Mouse (Mus musculus): Measurements from ENCODE around the gene Ccdc33. TPM values are rescaled to one million over a fixed set of nuclear protein-coding genes. Genes with fewer than 3 reads are reported as not detected.

Ccdc33 gene
- polyA plus RNA-seq (2015; fragmentation: Nextera tagmentation; extraction: Ambion mirVana), result 0.93 and 1.1 TPM in 2 replicates

DNA sequence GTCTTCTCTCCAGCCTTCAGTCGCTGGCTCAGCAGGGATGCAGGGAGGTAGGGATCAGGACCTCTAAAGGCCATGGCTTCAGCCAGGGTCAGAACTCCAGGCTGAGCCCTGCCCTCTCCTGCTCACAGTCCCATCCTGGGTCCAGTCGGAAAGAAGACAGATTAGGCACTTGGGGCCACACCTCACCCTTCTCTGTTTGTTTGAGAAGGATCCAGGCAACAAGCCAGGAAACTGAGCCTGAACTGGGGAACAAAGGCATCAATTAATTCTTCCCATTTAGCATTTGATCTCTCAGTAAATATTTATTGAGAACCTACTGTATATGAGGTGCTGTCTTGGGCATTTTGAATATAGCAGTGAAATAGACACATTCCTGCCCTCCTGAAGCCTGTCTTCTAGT, at the start of gene Ccdc33:
Gene Ccdc33, minus strand, starts transcription at position 153 of the 400 bp plus-strand sequence.
- Histone ChIP-seq H3K4me3 (no peak within 1 kb of the TSS), H3K9me3 (no peaks in the 10 kb centered on the region), H3K27ac (replicated peaks) (no peak within 1 kb of the TSS), H3K27me3 (no peaks in the 10 kb centered on the region), H3K4me2 (replicated peaks) (no peak within 1 kb of the TSS), H3K4me1 (peaks cover 43% of the 10 kb centered on the region), H3K36me3 (no peaks in the 10 kb centered on the region), H3K9ac (replicated peaks) (no peak within 1 kb of the TSS)
- no peak for ATAC-seq (replicated peaks)
- 18% methylated on average over 2 of the region's 2 CpGs for WGBS

DNA sequence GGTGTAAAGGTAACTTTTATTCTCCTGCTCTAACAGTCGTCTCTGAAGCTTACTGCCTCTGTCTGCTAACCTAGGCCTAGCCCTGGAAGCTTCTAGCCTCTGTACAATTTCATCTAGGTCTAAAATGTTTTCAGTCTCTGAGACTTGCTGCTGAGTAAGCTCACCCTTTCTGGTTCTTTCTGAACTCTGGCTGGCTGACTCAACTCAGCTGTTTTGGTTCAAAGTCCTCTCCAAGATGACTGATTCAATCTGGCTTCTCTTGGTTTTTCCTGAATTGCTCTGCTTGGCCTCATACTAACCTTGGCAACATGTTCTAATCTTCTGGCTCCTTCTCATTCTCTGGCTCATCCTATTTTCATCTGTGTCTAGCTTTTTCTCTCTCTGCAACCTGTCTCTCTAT, 47.2 kb upstream of the Ccdc33 start:
- WGBS, result 83% methylated on average over 1 of the region's 1 CpGs
- no peak overlapping the region for H3K9ac ChIP-seq (replicated peaks)
- H3K4me3 ChIP-seq, result no peak overlapping the region
- ATAC-seq (replicated peaks), result no peak
- peaks cover 4% of the 10 kb centered on the region; the same call in 1 of the 2 replicates for H3K9me3 ChIP-seq
- H3K36me3 ChIP-seq, result no peaks in the 10 kb centered on the region
- no peak overlapping the region for H3K4me2 ChIP-seq (replicated peaks)
- no peak overlapping the region for H3K27ac ChIP-seq (replicated peaks)
- peaks cover 10% of the 10 kb centered on the region for H3K4me1 ChIP-seq
- no peaks in the 10 kb centered on the region for H3K27me3 ChIP-seq

DNA sequence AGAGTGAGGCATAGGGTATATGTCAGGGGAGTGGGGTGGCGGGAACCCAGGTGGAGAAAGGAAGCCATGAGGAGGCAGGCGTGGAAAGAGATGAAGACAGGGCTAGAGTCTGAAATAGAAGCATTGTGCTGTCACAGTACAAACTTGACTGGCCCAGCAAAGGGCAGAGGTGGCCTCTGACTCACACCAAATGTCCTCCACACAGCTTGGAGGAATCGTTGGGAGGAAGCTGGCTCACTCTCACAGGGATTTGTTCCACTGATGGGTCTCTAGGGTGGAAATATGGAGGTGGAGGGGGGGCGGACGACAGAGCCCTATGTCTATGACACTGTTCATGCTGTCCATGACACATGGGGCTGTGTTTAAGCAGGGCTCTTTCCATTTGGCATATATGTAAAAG, 44.5 kb upstream of the Ccdc33 start:
- no peak for ATAC-seq (replicated peaks)
- no peaks in the 10 kb centered on the region for H3K27me3 ChIP-seq
- WGBS, result 84% methylated on average over 5 of the region's 5 CpGs
- H3K27ac ChIP-seq (replicated peaks), result no peak overlapping the region
- H3K9ac ChIP-seq (replicated peaks), result no peak overlapping the region
- peaks cover 12% of the 10 kb centered on the region; the same call in 1 of the 2 replicates for H3K4me1 ChIP-seq
- H3K9me3 ChIP-seq, result peaks cover 4% of the 10 kb centered on the region; the same call in 1 of the 2 replicates
- H3K4me2 ChIP-seq (replicated peaks), result no peak overlapping the region
- no peaks in the 10 kb centered on the region for H3K36me3 ChIP-seq
- H3K4me3 ChIP-seq, result no peak overlapping the region

DNA sequence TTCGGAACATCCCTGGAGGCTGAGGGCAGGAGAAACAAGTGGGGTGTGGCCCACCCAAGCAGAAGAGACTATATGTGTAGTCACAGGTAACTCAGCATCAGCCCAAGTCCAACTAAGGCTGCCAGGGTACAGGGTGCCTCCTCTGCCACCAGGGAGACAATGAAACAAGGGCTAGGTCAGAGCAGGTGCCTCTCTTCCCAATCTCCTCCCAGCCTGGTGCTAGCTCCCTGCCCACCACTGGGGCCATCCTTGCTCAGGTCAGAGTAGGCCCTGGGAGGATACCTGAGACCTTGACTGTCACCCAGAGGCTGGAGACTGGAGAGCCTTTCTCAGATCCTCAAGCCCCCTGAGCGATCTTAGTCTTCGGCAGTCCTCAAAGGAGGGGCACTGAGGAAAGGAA, 43.5 kb upstream of the Ccdc33 start:
- Histone ChIP-seq H3K4me1 (peaks cover 12% of the 10 kb centered on the region; the same call in 1 of the 2 replicates), H3K9me3 (peaks cover 4% of the 10 kb centered on the region; the same call in 1 of the 2 replicates), H3K4me3 (no peak overlapping the region), H3K4me2 (replicated peaks) (no peak overlapping the region), H3K9ac (replicated peaks) (no peak overlapping the region), H3K36me3 (no peaks in the 10 kb centered on the region), H3K27ac (replicated peaks) (no peak overlapping the region), H3K27me3 (no peaks in the 10 kb centered on the region)
- 82% methylated on average over 3 of the region's 3 CpGs for WGBS
- ATAC-seq (replicated peaks), result no peak

DNA sequence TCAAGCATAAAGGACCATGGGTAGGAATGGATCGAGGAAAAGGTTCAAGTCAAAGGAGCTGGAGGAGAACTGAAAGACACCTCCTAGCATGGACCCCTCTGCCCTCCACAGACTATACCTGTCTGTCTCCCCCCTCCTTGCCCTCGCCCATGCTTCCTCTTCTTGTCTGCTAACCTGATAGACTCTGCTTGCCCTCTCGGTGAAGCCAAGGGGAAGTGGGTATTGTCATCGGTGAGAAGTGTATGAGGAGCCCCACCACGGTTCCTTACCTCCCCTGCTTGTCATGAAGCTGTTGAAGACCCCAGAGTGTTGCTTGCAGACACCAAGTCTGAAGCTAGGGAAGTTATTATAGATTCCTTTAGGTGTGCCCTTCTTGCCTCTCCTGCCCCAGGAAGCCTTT, 41.7 kb upstream of the Ccdc33 start:
- no peak overlapping the region for H3K9ac ChIP-seq (replicated peaks)

DNA sequence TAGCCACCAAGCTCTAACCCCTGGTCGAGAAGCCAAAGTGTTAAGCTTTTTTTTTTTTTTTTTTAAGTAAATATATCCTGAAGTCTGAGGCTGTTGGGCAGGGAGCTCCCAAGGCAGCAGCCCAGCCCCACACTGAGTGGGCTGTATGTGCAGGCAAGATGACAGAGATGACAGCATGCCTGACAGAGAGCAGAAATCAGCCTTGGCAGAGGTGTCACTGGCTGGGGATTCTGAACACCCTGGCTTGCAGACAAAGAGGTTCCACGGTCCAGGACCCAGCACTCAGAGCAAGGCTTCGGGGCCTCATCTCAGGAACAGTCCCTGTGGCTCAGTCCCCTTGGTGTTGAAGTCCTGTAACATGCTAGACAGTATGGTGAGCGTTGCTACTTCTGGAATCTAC, 41.2 kb upstream of the Ccdc33 start:
- Histone ChIP-seq H3K4me3 (no peak overlapping the region), H3K27ac (replicated peaks) (no peak overlapping the region), H3K4me1 (peaks cover 23% of the 10 kb centered on the region), H3K4me2 (replicated peaks) (no peak overlapping the region), H3K27me3 (no peaks in the 10 kb centered on the region), H3K9ac (replicated peaks) (no peak overlapping the region), H3K36me3 (no peaks in the 10 kb centered on the region), H3K9me3 (no peaks in the 10 kb centered on the region)
- WGBS, result 66% methylated on average over 4 of the region's 4 CpGs
- ATAC-seq (replicated peaks), result no peak

More for the DNA sequence above, 41.7 kb upstream of the Ccdc33 start:
- H3K4me1 ChIP-seq, result peaks cover 19% of the 10 kb centered on the region
- no peaks in the 10 kb centered on the region for H3K9me3 ChIP-seq
- H3K36me3 ChIP-seq, result no peaks in the 10 kb centered on the region
- no peak for ATAC-seq (replicated peaks)
- no peak overlapping the region for H3K4me2 ChIP-seq (replicated peaks)
- no peaks in the 10 kb centered on the region for H3K27me3 ChIP-seq
- no peak overlapping the region for H3K4me3 ChIP-seq
- H3K27ac ChIP-seq (replicated peaks), result no peak overlapping the region
- WGBS, result 87% methylated on average over 5 of the region's 5 CpGs

DNA sequence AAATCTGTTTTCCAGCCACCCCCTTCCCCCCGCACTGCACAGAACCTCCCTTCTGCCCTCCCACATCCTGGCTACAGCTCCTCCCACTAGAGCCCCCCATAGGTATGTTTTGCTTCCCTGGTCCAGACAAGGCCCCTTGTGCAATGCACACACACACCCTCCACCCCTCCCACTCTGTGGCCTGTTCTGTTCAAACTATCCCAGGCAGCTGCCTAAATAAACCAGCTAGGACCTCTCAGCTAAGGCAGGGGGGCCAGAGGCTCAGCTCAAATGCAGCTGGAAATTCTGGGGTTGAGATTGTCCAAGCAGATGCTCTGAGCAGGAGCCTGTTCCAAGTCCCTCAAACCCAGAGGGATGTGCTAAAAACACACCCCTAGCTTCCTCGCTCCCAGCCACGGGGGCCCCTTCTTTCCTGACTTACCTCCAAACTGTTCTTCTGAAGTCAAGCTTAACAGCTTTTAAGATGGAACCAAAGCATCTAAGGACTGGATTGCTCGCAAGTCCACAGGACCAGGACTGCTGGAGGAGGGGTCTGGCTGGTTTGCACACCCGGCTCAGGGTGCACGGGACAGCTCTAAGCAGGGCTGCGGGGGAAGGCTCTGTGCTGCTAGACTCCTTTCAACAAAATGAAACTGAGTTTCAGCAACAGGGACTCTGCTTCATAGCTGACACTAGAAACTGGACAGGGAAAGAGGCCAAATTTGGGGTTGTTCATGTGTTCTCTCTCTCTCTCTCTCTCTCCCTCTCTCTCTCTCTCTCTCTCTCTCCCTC, 40.1 kb upstream of the Ccdc33 start:
- no peak overlapping the region for H3K4me2 ChIP-seq (replicated peaks)
- H3K9ac ChIP-seq (replicated peaks), result no peak overlapping the region
- no peak overlapping the region for H3K4me3 ChIP-seq
- ATAC-seq (replicated peaks), result no peak
- peak overlapping the region; percentile 35; the same call in 1 of the 2 replicates for H3K27ac ChIP-seq (replicated peaks)
- no peaks in the 10 kb centered on the region for H3K36me3 ChIP-seq
- WGBS, result 40% methylated on average over 7 of the region's 7 CpGs
- peaks cover 23% of the 10 kb centered on the region for H3K4me1 ChIP-seq
- no peaks in the 10 kb centered on the region for H3K9me3 ChIP-seq
- no peaks in the 10 kb centered on the region for H3K27me3 ChIP-seq

DNA sequence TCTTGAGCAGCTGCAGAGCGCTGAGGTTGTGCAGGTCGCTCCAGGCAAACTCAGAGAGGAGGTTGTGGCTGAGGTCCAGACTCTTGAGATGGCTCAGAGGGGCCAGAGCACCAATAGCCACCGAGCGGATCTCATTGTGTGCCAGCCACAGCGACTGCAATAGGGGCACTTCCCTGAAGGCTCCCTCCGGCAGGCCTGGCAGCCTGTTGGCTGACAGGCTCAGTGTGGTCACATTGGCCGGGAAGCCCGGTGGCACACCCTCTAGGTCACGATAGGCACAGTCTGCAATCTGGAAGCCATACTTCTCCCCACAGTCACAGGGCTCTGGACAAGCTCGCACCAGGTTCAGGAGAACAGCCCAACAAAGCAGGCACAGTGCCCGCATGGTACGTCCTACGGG, 39.2 kb upstream of the Ccdc33 start:
- no peak overlapping the region for H3K4me2 ChIP-seq (replicated peaks)
- no peak for ATAC-seq (replicated peaks)
- H3K4me1 ChIP-seq, result peaks cover 23% of the 10 kb centered on the region
- H3K27me3 ChIP-seq, result no peaks in the 10 kb centered on the region
- H3K9me3 ChIP-seq, result no peaks in the 10 kb centered on the region
- H3K4me3 ChIP-seq, result no peak overlapping the region
- no peak overlapping the region for H3K27ac ChIP-seq (replicated peaks)
- 77% methylated on average over 13 of the region's 13 CpGs for WGBS
- no peaks in the 10 kb centered on the region for H3K36me3 ChIP-seq
- H3K9ac ChIP-seq (replicated peaks), result no peak overlapping the region

DNA sequence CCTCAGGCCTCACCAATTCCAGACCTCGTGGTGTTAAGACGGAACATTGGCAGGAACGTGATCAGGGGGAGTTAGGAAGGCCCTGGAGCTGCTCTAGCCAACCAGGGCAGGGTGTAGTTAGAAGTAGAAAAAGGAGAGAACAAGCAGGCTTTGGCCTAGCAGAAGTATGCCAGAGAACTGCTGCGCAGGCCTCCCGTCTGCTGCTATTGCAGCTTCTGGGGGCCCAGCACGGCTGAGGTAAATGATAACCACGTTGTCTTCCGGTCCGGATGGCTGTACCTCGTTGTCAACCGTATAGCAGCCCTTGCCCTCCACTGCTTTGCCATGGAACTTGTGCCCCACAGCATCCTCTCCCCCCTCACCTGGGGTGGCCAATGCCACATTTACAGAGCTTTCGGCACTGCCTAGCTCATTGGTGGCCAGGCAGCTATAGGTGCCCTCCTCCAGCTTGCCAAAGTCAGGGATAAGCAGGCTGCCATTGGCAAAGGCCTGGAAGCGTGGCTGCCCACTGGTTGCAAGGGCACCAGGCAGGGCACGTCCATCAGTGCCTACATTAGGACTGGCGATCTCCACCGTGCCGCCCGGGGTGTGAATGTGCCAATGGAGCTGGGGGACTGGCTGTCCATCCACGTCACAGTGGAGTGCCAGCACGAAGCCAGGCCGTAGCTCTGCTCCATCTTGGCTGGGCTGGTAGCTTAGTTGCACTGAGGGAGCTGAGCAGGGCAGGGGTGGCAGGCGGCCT, 38.4 kb upstream of the Ccdc33 start:
- Histone ChIP-seq H3K9ac (replicated peaks) (no peak overlapping the region), H3K36me3 (no peaks in the 10 kb centered on the region), H3K27me3 (no peaks in the 10 kb centered on the region), H3K4me3 (no peak overlapping the region), H3K4me1 (peaks cover 23% of the 10 kb centered on the region), H3K27ac (replicated peaks) (no peak overlapping the region), H3K4me2 (replicated peaks) (no peak overlapping the region), H3K9me3 (no peaks in the 10 kb centered on the region)
- ATAC-seq (replicated peaks), result no peak
- 89% methylated on average over 22 of the region's 22 CpGs for WGBS

DNA sequence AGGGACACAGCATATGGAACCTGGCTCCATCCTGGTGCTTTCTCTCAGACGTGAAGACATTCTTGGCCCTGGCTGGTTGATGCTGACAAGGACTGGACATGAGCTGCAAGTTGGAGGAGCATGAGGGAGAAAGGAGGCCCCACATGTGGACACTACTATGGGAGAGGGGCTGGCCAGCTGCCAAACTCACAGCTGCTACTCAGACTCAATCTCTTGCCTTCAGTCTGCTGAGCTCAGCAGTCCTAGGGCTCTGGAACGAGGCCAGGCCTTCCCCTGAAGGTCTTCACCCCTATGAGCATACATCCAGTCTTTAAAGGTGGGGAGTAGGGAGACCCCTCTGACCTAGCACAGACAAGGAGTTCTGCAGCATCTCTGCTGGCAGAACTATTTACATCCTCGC, 36.7 kb upstream of the Ccdc33 start:
- Histone ChIP-seq H3K9me3 (no peaks in the 10 kb centered on the region), H3K4me3 (no peak overlapping the region), H3K4me1 (peaks cover 23% of the 10 kb centered on the region), H3K4me2 (replicated peaks) (no peak overlapping the region), H3K9ac (replicated peaks) (no peak overlapping the region), H3K27me3 (no peaks in the 10 kb centered on the region), H3K36me3 (no peaks in the 10 kb centered on the region), H3K27ac (replicated peaks) (peak overlapping the region; percentile 36)
- 49% methylated on average over 3 of the region's 3 CpGs for WGBS
- ATAC-seq (replicated peaks), result peak; percentile 48; the same call in 1 of the 2 replicates

DNA sequence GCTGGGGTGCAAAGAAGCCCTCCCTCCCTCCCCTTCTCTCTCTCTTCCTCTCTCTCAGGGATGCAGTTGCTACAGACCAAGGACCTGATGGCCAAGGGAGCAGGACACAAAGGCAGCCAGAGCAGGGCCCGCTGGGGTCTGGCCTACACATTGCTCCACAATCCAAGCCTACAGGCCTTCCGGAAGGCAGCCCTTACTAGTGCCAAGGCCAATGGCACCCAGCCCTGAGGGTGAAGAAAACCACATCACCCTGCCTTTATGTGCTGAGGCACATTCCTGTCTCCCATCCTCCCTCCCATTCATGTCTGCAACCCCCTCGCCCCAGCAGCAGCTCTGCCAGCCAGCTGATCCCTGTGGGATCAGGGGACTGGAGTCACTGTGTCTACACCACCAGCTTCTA, 34.5 kb upstream of the Ccdc33 start:
- H3K4me3 ChIP-seq, result no peak overlapping the region
- no peaks in the 10 kb centered on the region for H3K27me3 ChIP-seq
- no peak overlapping the region for H3K27ac ChIP-seq (replicated peaks)
- WGBS, result 85% methylated on average over 3 of the region's 3 CpGs
- H3K9ac ChIP-seq (replicated peaks), result no peak overlapping the region
- H3K36me3 ChIP-seq, result no peaks in the 10 kb centered on the region
- peaks cover 12% of the 10 kb centered on the region for H3K4me1 ChIP-seq
- no peaks in the 10 kb centered on the region for H3K9me3 ChIP-seq
- no peak overlapping the region for H3K4me2 ChIP-seq (replicated peaks)
- no peak for ATAC-seq (replicated peaks)

DNA sequence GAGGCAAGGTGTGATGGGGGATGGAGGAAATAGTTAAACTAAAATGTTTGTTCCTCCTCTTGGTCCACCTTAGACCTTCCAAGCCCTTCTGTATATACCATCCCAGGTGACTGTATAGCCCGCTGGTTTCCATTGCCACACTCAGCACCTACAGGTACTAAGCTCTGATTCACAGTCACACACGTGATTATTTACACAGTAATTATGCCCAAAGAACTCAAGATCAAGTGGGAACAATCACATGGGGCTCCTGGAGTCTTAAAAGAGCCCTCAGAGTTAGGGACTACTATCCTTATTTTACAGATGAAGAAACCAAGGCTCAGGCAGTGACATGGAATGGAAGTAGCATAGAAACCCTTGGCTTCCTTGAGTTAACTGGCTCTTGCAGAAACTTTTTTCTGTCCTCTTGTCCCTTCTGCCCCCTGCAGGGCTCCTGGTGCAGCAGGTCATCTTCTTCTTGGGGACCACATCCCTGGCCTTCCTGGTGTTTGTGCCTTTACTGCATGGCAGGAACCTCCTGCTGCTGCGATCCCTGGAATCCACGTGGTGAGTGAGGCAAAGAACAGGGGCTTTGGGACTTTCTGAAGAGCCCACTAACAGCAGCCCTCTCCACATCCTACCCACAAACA, 32.2 kb upstream of the Ccdc33 start:
- H3K4me1 ChIP-seq, result peaks cover 11% of the 10 kb centered on the region
- no peak overlapping the region for H3K4me3 ChIP-seq
- no peaks in the 10 kb centered on the region for H3K9me3 ChIP-seq
- 77% methylated on average over 4 of the region's 4 CpGs for WGBS
- no peak overlapping the region for H3K4me2 ChIP-seq (replicated peaks)
- no peak overlapping the region for H3K27ac ChIP-seq (replicated peaks)
- H3K36me3 ChIP-seq, result no peaks in the 10 kb centered on the region
- no peaks in the 10 kb centered on the region for H3K27me3 ChIP-seq
- no peak for ATAC-seq (replicated peaks)
- no peak overlapping the region for H3K9ac ChIP-seq (replicated peaks)

All from forebrain, embryonic 15.5 days (tissue).